Mouse (Mus musculus): ENCODE results near the gene Lgals9.
A peak's percentile ranks its signal among the peaks of the same experiment; 100 is the strongest.

Lgals9 gene

GRCm38 (mm10) chr11:78973381-78974150 lies 11.2 kb downstream of the Lgals9 start:
- no peak for DNase-seq

- DNase-seq, result no peak
Measured at GRCm38 (mm10) chr11:78972811-78973351, 11.9 kb downstream of the Lgals9 start.

- no peak for DNase-seq
Measured at GRCm38 (mm10) chr11:78972328-78972727, 12.4 kb downstream of the Lgals9 start.

- no peak for DNase-seq
Measured at GRCm38 (mm10) chr11:78971746-78972145, 13.0 kb downstream of the Lgals9 start.

- DNase-seq, result no peak
Measured at GRCm38 (mm10) chr11:78971096-78971495, 13.7 kb downstream of the Lgals9 start.

GRCm38 (mm10) chr11:78968121-78968520 lies 16.6 kb downstream of the Lgals9 start:
- DNase-seq, result no peak

- no peak for DNase-seq
Measured at GRCm38 (mm10) chr11:78967371-78967770, 17.4 kb downstream of the Lgals9 start.

GRCm38 (mm10) chr11:78961221-78961620 lies 23.5 kb downstream of the Lgals9 start:
- DNase-seq, result no peak

- DNase-seq, result no peak
Measured at GRCm38 (mm10) chr11:78959841-78960520, 24.8 kb downstream of the Lgals9 start.

GRCm38 (mm10) chr11:78959367-78959766 lies 25.4 kb downstream of the Lgals9 start:
- no peak for DNase-seq

GRCm38 (mm10) chr11:78956260-78956659 lies 28.5 kb downstream of the Lgals9 start:
- DNase-seq, result peak; percentile 47 to 48

- no peak for DNase-seq
Measured at GRCm38 (mm10) chr11:78952467-78952866, 32.3 kb downstream of the Lgals9 start.

- no peak for DNase-seq
Measured at GRCm38 (mm10) chr11:78950365-78950764, 34.4 kb downstream of the Lgals9 start.

GRCm38 (mm10) chr11:78943083-78943482 lies 41.7 kb downstream of the Lgals9 start:
- DNase-seq, result no peak

- no peak for DNase-seq
Measured at GRCm38 (mm10) chr11:78935178-78935577, 49.6 kb downstream of the Lgals9 start.

- DNase-seq, result no peak
Measured at GRCm38 (mm10) chr11:78934727-78935126, 50.0 kb downstream of the Lgals9 start.

GRCm38 (mm10) chr11:78934307-78934706 lies 50.4 kb downstream of the Lgals9 start:
- no peak for DNase-seq

- no peak for DNase-seq
Measured at GRCm38 (mm10) chr11:78929345-78929744, 55.4 kb downstream of the Lgals9 start.

GRCm38 (mm10) chr11:78924916-78925315 lies 59.8 kb downstream of the Lgals9 start:
- no peak for DNase-seq

GRCm38 (mm10) chr11:78924111-78924510 lies 60.6 kb downstream of the Lgals9 start:
- no peak for DNase-seq

- DNase-seq, result peak; percentile 5 to 13
Measured at GRCm38 (mm10) chr11:78922678-78923407, 61.9 kb downstream of the Lgals9 start.

GRCm38 (mm10) chr11:78920411-78920939 lies 64.3 kb downstream of the Lgals9 start, which contains the start of gene Nos2:
Gene Nos2 (plus strand): TSS chr11:78920787.
- no peak for DNase-seq

- no peak for DNase-seq
Measured at GRCm38 (mm10) chr11:78919745-78920144, 65.0 kb downstream of the Lgals9 start.

All from thymus, adult 18-20 months (tissue).